Mouse (Mus musculus) urinary bladder, postnatal 14 days (tissue): ENCODE measurements around the gene Slc39a12.
A peak's percentile ranks its signal among the peaks of the same experiment; 100 is the strongest.

Experiments
- DNase-seq: peaks from one replicate; pipeline ENCODE4 v3.0.0; 2021; ENCODE audit warnings: low spot score

The Slc39a12 gene

GRCm38 (mm10) chr2:14388162-14388561 is at the start of gene Slc39a12:
Slc39a12 (plus strand) TSS chr2:14388316.
- no peak for DNase-seq

DNA sequence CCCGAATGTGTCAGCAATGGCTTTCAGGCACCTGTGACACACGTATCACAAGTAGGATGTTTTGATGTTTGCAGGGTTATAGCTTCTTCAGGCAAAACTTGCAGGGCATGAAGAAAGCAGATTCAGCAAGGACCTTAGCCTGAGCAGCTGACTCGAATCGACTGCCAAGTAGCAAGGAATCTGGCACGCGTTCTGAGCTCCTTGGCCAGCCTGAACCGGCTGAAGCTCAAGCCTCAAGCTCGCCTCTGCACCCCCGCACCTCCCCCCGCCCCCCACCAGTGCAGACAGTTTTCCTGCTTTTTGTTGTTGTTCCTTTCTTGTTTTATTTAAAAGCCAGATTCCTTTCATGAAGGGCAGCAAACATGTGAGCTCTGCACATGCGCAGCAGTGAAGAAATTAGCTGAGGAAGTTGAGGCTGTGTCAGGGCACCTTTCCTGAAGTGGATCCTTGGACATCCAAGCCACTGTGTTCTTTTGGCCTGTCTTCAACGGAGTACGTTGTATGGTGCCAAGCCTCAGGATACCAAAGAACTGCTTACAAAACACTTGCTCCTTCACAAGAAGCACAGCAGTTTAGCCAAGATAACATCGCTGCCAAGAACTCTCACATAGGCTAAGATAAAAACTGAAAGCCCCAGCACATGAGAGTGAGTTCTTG is 46.3 kb upstream of the Slc39a12 start:
- peak; percentile 76 for DNase-seq

GRCm38 (mm10) chr2:14342309-14342839 is 45.7 kb upstream of the Slc39a12 start:
- peak; percentile 47 for DNase-seq

- no peak for DNase-seq
Measured at GRCm38 (mm10) chr2:14388856-14389255, 740 bp downstream of the Slc39a12 start.

DNA sequence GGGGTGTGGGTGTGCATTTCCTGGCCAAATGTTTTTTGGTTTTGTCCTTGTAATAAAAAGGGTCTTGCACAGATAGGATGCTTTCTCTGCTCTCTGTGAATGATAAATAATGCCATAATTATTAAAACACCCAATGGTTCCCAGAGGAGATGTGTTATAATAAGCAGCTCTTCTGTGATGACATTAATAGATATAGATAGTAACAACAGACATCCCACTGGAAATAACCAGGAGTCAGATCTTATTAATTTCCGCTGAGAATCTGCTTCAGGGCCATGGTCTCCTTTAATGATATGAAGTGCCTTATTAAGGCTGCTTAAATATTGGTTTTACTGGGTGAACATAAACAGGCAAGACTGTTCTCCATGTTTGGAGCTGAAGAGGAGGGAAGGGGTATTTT is 2.8 kb downstream of the Slc39a12 start:
- no peak for DNase-seq

- no peak for DNase-seq
Measured at GRCm38 (mm10) chr2:14403000-14403399, 14.9 kb downstream of the Slc39a12 start.

GRCm38 (mm10) chr2:14428987-14429386 is 40.9 kb downstream of the Slc39a12 start:
- DNase-seq = no peak

- no peak for DNase-seq
Measured at GRCm38 (mm10) chr2:14447322-14447721, 59.2 kb downstream of the Slc39a12 start.

DNA sequence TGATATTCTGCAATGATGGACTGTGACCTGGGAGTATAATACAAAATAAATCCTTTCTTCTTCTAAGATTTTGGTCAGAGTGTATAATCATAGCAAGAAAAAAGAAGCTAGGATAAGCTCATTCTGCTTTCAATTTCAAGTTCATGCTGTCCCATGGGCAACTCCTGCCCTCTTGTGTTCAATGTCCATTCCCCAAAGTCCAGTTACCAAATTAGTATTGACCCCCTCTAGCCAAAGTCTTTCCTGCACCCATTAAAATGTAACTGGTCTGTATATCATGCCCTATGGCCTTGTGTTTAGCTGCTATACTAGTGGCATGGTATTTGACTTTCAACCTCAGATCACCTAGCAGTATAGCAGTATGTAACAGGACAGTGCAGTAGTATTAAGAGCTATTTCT is 62.8 kb downstream of the Slc39a12 start:
- DNase-seq = no peak

- no peak for DNase-seq
Measured at GRCm38 (mm10) chr2:14454946-14455631, 67.0 kb downstream of the Slc39a12 start.

- no peak for DNase-seq
Measured at GRCm38 (mm10) chr2:14464438-14464837, 76.3 kb downstream of the Slc39a12 start.

- no peak for DNase-seq
Measured at GRCm38 (mm10) chr2:14494132-14494531, 106.0 kb downstream of the Slc39a12 start.

DNA sequence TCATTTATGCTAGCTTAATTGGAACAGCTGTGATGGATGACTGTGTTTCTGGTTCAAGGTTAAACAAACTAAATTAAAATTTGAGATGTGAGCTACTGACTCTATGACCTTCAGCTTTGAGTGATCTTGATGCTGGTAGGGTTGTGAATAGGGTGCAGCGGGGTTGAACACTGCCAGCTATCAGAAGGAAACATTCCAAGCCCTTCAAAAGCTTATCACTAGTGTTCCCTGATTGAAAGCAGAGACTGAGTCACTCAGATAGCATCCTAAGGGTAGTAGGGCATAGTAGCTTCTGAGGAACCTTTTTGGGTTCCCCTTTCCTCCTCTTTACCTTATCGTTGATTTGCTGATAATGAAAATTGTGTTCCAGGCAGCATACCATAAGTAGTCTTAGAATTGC is 108.0 kb downstream of the Slc39a12 start:
- no peak for DNase-seq

DNA sequence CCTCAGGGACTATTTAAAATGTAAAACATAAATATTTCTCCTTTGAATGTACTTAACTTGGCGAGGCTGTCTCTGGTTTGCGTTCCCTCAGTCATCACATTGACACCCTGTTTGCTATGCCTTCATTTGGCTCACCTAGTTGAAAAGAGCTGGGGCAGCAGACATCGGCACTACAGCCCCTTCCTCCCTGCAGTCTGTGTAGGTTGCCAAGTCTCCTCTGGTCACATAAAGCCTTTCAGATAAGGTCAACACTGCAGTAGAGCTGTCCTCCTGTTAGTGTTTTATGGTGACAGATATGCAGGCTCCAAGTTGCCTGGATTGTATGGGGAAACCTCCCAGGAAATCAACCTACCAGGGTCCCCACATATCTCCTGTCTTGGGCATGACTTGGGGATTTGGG is 114.4 kb downstream of the Slc39a12 start:
- no peak for DNase-seq

DNA sequence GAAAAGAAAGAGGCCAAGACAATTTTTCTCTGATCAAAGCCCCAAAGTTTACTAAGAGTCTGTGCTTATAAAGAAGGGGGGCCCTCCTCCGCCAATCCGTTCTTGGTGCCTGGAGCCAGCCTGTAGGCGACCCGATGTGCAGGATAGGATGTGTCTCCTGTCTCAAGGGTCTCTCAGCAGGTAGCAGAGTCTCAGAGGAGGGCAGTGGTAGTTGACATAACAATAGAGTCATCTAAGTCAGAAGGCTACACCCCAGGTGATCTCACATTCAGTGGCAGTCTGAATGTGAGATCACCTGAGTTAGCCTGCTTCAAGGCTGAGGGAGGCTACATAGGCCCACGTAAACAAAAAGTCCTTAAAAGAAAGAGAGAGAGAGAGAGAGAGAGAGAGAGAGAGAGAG is 130.1 kb downstream of the Slc39a12 start:
- no peak for DNase-seq

GRCm38 (mm10) chr2:14534325-14535077 is 146.4 kb downstream of the Slc39a12 start:
- no peak for DNase-seq

DNA sequence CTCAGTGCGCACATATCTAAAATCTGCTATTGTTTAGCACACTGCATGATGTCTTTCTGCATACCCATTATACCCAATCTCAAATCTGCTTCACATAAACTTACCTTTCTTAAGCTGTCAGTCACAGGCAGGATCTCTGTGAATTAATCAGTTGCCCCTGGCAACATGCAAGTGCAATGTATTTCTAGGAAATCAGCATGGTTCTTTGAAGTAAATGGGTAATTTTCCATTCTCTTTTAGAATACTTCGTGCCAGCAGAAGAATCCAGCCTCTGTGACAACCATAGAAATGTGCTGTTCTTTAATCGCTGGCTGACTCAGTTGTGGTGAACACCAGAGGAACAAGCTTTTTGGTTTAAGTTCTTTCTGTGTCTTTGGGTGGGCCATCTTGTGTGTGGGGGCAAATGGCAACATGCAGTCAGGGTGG is 147.1 kb downstream of the Slc39a12 start:
- DNase-seq = no peak

- no peak for DNase-seq
Measured at GRCm38 (mm10) chr2:14537781-14538180, 149.7 kb downstream of the Slc39a12 start.

GRCm38 (mm10) chr2:14543355-14543754 is 155.2 kb downstream of the Slc39a12 start:
- DNase-seq = peak; percentile 55

GRCm38 (mm10) chr2:14543773-14544172 is 155.7 kb downstream of the Slc39a12 start:
- DNase-seq = no peak
